Mouse (Mus musculus) left cerebral cortex, postnatal 4 days (tissue): ENCODE measurements at regions not wholly inside any gene's neighbourhood (a gene's known extent, or its start where the extent isn't known, plus 50 kb on each side); places are given as distances from the start of the nearest gene placed in this dataset.
"Not testable (repeated sequence)": the region's sequence is repeated elsewhere in the genome, so short reads cannot be mapped to it uniquely, and the experiment has no call there.

Experiments used
- DNase-seq: peaks from one replicate; pipeline ENCODE4 v3.0.0-alpha.2; 2022
- intact Hi-C: fragments of 180-260 bp; cut with DNase I; formaldehyde crosslinking; loops from one replicate; pipeline ENCODE4 v1.15.1; 2025

DNA sequence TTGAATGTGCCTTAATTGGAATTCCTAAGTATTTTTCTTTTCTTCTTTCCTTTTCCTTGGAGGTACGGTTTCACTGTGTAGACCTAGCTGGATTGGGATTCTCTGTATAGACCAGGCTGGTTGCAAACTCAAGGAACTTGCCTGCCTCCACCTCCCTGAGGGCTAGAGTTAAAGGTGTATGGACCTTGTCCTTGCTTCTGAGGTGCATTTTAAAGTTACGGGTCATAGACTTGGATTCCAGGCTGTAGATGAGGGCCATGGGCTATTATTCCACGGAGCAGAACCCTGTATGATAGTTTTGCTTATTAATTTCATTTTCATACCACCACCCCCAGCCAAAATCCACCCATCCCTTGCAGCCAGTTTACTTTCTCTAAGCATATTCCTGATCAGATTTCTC lies 50.7 kb upstream of the Wdr26 start:
- intact Hi-C loops: no loop called here
- no peak for DNase-seq

DNA sequence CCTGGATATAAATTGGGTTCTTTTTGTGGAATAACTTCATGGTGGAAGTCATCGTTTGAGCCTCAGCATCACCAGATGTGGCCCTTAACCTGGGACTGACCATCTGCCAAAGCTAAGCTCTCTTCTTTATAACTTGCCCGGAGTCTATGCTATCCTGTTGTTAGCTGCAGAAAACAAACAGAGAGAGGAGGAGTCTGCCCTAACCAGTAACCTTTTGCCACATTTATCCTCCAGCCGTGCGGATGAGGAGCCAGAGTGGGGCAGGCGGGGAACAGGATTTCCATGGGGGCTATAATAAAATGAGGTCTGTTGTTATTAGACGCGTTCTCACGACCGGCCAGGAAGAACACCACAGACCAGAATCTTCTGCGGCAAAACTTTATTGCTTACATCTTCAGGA lies 51.4 kb upstream of the Wdr26 start:
- DNase-seq: no peak
- intact Hi-C loops: no loop called here

DNA sequence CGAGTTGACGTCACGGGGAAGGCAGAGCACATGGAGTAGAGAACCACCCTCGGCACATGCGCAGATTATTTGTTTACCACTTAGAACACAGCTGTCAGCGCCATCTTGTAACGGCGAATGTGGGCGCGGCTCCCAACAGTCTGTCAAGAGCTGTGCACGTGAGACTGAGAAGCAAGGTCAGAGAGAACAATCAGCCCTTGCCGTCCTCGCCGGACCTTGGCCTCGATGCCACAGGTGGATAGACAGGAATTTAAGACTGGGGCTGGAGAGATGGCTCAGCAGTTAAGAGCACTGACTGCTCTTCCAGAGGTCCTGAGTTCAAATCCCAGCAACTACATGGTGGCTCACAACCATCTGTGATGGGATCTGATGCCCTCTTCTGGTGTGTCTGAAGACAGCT lies 58.7 kb upstream of the Wdr26 start:
- not testable (repeated sequence) for DNase-seq
- intact Hi-C loops: loop anchor here (5.0 kb wide), 2 partner anchors 277 to 347 kb away; no protein-coding TSS in a partner anchor

DNA sequence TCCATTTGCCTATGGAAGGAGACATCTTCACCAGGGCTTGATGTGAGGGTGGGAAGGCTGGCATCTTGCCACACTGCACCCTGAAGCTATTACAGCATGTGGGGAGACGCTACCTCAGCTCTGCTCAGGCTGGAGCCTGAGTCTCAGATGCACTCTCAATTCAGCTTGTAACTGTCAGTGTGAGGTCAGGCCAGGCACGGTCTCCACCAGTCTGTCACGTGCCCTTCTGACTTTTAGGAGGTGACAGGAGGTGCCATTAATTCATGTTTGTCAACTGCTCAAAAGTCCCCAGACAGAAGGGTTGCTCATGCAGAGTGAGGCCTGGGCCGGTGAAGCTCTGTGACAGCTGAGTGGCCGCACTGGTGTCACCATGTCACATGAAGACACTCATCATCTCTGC lies 59.4 kb upstream of the Wdr26 start:
- DNase-seq: no peak
- intact Hi-C loops: loop anchor here (5.0 kb wide), 2 partner anchors 276 to 346 kb away; no protein-coding TSS in a partner anchor

DNA sequence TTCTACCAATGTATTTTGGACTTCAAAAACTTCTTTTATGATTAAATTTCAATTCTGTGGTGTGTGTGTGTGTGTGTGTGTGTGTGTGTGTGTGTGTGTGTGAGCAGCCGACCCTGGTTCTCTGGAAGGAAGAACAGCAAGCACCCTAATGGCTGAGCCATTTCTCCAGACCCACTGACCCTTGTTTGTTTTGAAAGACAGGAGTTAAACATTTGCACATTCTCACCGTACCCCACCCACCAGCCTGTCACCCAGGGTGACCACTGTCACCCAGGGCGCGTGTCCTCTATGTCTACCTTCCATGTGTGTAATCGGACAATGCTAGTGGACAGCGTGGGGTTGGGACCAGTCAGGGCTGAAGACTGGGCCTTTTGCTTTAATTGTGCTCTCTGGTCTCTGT lies 60.0 kb upstream of the Wdr26 start:
- DNase-seq: no peak
- intact Hi-C loops: loop anchor here (5.0 kb wide), 2 partner anchors 275 to 345 kb away; no protein-coding TSS in a partner anchor

DNA sequence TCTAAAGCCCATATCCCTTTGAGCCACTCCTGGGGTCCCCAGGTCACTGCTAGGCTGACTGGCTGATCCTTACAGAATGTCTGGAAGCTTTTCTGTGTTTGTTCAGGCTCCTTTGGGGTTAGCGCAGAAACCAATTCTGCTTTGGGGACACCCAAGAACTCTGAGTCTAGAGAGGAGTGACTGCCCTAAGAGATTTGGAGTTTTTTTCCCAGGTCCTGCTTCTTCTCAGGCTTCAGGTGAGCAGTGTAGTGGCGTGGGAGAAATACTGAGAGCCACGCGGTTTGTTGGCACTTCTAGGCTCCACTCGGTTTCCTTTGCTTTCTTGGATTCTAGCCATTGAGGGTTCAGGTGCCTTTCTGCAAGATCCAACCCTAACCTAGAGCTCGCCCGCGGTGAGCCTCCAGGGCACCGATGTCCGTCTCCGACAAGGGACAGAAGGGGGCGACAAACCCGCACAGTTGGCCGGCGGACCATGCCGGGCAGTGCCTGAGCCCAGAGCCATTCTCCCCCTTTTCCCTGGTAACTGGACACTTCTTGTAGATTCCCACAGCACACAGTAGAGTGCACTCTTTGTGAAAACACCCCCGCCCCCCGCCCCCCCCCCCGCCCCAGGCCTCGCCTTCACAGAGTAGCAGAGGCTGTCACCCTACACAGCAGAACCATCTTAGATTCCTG lies 61.0 kb upstream of the Wdr26 start:
- intact Hi-C loops: loop anchor here (5.0 kb wide), 2 partner anchors 275 to 345 kb away; no protein-coding TSS in a partner anchor
- DNase-seq: peak; percentile 88

DNA sequence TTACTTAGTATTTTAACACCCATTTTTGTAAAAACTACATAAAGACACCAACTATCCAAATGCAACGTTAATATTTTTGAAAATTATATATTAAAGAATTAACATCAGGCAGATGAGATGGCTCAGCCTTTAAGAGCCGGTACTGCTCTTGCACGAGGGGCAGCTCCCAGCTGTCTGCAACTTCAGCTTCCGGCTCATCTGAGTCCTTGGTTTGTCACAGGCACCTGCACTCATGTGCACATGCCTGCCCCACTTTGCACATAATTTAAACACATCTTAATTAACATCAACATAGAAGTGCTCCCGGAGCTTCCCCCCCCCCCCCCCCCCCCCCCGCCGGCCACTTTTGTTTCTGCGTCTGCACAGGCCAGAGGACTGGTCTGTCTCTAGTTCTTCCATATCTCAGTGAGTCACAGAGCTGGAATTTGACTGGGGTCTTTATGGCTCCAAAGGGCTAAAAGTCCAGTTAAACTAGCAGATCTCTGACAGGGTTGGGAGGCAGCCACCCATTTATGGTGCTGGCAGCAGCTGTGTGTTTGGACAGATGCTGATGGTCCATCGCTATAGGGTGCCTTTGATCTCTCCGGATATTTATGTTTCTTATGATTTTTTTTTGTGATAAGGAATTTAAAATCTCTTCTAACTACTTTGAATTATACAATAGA lies 61.9 kb upstream of the Wdr26 start:
- intact Hi-C loops: loop anchor here (5.0 kb wide), 2 partner anchors 274 to 344 kb away; no protein-coding TSS in a partner anchor
- no peak for DNase-seq

DNA sequence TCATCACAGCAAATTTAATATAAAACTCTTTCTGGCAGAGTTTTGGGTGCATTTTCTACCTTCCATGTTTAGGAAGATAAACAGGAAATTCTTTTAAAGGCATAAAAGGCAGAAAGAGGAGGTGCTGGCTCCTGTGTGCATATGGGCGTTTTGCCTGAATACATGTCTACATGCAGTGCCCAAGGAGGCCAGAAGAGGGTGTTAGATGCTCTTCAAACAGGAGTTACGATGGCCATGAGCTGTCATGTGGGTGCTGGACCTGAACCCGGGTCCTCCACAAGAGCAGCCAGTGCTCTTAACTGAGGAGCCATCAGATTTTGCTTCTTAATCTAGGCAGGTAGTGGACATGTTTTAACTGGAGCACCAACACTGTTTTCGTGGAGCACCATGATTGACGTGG lies 69.0 kb upstream of the Wdr26 start:
- DNase-seq: no peak
- intact Hi-C loops: loop anchor here (5.0 kb wide), 1 partner anchor 66 kb away; no protein-coding TSS in a partner anchor

DNA sequence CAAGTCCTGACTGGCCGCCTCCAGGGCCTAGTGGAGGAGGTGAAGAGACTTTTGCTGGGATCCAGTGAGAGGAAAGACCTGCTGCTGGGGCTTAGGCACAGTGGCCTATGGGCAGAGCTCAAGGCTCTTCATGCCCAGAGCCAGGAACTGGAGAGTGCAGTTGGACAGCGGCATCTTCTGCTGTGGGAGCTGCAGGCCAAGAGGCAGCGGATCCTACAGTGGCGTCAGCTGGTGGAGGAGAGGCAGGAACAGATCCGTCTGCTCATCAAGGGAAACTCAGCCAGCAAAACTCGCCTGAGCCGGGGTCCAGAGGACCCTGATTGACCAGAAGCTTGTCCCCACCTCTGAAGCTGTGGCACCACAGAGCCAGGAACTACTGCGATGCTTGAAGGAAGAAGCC lies 69.4 kb upstream of the Cnih3 start:
- DNase-seq: not testable (repeated sequence)

DNA sequence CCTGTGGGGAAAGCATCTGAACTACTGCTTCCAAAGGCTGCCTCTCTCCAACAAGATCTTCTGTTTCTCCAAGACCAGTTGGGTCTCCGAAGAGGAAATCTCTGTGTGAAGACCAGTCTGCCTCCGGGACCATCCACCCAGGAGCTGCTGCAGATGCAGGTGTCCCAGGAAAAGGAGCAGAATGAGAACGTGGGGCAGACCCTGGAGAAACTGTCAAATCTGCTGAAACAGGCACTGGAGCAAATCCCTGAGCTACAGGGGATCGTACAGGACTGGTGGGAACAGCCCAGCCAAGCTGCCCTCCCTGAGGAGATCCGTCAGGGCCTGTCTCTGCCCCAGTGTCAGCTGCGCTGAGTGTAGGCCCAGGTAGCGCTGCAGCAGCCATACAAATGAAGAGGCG lies 68.9 kb upstream of the Cnih3 start:
- intact Hi-C loops: loop anchor here (5.0 kb wide), 1 partner anchor 64 kb away; no protein-coding TSS in a partner anchor
- DNase-seq: not testable (repeated sequence)

More for the DNA sequence above, 69.4 kb upstream of the Cnih3 start:
- intact Hi-C loops: loop anchor here (5.0 kb wide), 1 partner anchor 64 kb away; no protein-coding TSS in a partner anchor

DNA sequence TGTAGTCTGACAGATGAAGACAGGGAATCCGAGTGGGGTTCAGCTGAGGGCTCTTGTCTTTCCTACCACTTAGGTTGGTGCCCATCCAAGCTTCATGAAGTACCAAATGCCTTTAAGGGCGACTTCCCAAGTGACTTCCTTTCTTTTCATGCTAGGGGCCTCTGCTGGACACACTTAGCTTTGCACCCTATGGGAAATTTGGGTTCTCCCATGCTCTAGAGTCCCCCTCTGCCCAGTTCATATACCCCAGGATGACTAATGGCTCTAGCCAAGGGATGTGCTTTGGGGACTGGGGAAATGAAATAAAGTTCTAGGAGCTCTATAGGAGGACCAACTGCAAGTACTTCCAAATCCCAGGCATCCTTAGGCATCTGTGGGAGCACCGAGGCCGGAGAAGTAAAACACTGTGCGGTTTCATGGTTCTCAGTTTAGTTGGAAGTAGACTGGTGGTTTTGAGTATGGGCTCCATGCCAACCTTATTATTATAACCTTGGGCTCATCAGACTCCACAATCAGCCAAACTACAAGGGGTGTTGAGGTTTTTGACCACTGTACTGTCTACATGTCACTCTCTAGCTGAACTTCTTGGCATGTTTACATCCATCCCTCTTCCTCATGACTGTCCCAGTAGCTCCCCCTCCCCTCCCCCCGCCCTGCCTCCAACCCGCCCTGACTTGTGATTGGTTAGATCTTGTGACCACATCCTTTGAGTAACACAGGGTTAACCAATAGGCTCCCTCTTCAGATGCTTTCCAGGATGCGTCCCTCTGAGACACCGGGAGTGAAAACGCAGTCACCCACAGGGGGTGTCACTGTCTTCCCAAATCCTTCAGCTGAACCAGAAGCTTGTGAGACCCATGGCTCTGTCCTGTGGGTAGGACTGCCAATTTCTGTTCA lies 67.9 kb upstream of the Cnih3 start:
- no peak for DNase-seq
- intact Hi-C loops: loop anchor here (5.0 kb wide), 1 partner anchor 63 kb away; no protein-coding TSS in a partner anchor

DNA sequence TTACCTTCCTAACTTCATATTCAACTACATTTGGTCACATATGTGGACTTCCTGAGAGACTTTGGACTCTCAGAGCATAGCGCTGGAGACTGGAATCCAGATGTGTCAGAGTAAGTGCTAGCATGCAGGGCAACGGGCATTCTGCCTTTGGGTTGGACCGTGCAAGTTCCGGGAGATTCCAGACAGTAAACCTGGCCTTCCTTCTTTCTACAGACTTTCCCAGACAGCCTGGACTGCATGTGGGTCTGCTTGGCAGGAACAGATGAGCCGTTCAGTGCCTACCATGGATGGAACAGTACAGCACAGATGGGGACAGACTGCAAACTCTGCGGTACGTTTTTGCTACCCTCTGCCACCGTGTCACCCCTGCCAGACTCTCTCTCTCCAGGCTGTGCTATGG lies 66.8 kb upstream of the Cnih3 start:
- peak; percentile 27 for DNase-seq

DNA sequence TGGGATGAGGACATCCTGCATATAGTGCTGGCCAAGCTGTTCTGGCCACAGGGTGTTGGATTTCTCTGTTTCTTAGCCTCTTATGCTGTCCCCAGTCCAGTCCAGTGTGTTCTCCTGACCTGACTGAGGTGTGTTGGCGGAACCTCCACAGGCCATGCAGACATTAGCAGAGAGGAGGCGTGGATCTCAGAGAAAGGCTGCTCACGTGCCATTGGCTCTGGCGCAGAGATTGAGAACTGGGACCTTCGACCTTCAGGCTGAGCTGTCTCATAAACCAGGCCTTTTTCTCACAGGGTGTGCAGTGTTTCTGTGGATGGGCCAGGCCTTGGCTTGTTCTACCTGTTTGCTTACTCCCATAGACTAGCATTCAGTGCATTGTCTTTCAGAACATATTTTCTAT lies 66.3 kb upstream of the Cnih3 start:
- no peak for DNase-seq
- intact Hi-C loops: no loop called here

More for the DNA sequence above, 66.8 kb upstream of the Cnih3 start:
- intact Hi-C loops: no loop called here

DNA sequence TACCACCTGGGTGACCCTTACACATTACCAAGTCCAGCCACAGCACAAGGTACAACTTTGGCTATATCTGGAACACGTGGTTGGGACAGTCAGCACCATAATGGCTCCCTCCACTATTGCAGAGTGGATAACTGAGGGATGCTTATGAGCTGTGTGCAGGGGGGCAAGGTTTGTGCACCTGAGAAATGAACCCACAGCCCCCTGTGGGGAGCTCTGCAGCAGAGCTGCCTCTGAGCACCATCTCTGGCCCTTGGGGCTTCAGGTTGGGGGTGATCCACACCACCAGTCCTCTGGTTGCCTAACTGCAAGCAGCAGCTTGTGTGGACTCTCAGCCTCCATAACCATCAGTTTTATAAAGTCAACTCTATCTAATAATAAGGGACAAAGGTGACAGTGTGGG lies 65.3 kb upstream of the Cnih3 start:
- intact Hi-C loops: no loop called here
- DNase-seq: no peak

DNA sequence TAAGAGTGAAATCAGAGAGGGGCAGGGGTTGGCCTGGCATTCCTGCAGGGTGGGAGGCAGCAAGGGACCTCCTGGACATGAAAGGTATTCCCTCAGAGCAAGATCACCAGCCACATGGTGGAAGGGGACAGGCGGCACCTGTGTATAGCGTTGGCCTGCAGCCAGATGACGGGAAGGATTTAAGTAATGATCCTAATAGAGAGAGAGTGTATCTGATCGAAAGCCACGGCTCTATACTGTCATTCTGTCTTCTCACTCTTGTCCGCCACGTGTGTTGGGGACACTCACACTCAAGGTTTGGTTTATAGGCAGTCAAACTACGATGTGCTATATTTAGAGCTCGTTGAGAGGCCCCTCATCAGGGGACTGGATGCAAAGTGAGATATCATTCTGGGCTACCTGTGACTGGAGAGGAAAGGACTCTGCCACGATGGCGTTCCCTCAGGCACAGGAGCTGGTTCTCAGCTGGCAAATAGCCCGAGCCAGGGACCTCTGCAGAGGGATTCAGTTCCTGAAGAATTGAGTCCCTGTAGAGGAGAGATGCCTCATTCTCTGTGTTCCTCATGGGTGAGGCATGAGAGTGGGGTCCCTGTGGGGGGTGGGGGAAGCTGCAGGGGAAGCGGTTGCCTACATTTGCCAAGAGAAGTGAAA lies 62.9 kb upstream of the Cnih3 start:
- intact Hi-C loops: no loop called here
- DNase-seq: no peak

DNA sequence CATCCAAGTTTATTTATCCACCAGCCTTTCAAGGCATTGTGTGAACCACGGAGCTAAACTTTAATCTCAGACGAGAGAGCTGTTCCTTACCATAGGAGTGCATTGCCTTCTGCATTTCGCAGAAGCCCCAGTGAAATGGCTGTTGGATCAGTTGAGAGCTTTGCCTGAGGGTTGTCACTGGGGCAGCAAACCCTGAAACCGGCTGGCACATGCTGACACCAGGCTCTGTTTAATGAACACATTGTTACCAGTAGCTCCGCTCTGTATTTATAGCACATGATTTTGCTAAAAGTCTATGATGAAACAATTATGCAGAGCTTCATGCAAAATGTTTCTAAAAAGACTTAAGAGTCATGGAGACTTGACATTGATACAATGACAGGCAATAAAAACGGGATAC lies 61.2 kb upstream of the Cnih3 start:
- DNase-seq: no peak
- intact Hi-C loops: no loop called here

DNA sequence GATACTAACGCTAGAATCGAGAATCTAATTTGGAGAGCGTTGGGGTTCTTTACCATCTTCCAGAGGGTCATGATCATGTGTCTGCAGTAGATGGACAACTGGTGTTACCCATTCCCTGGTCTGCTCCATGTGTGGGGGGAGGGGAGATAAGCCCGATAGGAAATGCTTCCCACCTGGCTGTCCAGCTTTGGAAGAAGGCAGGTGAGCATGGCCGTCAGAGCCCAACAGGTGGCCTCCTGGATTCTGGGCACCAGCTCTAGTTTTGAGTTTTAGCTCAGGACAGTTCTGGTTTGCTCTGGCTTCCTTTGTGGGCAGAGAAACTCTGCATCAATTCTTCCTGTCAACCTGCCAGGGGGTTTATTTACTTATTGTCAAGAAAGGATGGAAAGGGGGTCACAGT lies 60.5 kb upstream of the Cnih3 start:
- intact Hi-C loops: no loop called here
- no peak for DNase-seq

DNA sequence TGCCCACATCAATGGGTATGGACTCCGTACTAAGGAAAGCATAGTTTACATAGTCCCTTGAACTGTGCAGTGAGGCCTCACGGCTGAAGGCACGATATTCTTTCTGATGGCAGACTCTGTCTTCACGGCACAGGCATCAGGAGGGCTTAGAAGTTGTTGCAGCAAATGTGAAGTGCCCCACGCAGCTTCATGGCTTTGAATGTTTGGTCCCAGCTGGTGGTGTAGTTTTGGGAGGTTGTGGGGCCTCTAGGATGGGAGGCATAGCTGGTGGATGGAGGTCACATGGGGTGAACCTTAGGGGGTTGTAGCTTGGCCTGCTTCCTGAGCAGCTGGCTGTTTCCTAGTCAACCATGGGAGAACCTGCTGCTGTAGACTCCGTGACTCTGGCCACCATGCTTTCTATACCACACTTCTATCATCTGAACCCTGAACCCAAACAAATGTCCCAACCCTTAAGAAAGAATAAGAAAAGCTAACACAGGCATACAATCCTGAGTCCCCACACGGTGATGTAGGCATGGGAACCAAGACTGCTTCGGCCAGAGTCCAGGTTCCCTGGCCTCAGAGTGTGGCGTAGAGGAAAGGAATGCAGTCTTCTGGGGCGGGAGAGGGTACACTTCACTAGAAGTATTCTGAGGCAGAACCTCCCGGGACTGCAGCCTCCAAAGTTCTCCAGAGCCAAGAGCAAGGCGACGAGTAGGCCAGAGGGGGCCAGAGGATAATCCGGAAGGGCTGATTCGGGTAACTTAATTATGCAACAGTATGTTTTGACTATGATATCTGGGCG lies 59.2 kb upstream of the Cnih3 start:
- DNase-seq: no peak

DNA sequence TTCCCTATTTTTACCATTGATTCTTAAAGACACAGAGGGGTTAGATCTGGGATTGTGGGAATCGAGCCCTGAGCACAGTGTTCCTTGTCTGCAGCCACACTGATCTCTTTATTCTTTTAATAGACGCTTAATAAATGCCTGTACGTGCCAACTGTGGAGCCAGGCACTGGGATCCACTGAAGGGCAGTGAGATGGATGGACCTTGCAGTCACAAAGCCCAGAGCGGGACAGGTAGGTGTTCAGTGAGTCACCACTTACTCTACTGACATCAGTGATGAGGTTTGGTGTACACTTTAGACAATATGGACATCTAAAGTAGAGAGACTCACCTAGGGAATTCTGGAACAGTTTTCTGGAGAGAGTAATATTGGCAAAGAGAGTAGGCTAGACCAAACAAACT lies 56.8 kb upstream of the Cnih3 start:
- no peak for DNase-seq
- intact Hi-C loops: no loop called here

More for the DNA sequence above, 59.2 kb upstream of the Cnih3 start:
- intact Hi-C loops: no loop called here

DNA sequence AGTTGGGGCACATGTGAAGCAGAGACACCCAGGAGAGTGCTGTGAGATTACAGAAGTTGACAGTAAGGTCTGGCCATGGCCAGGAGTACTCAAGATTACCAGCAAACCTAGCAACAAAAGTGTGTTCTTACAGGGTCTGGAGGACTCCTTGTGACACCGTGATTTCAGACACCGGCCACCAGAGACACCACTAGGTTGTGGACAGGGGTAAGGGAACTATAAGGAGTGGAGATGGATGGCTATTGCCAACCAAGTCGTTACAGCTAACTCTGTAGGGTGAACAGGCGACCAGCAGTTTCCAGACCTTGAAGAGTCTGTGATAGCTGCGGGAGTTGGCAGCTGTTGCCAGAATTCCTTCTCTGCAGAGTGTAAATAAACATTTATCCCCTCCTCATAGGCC lies 54.4 kb upstream of the Cnih3 start:
- DNase-seq: no peak
- intact Hi-C loops: no loop called here
